Mouse (Mus musculus) adrenal gland, postnatal 36 days (tissue): ENCODE data around the gene Crp. TPM values are rescaled to one million over a fixed set of nuclear protein-coding genes. Genes with fewer than 3 reads are reported as not detected.

Experiments used
- DNase-seq, 2 experiments: peaks; one replicate each; pipeline ENCODE4 v3.0.0; 2021; ENCODE audit warnings: mixed read lengths in 1 of 2
- long read RNA-seq, 2 experiments: library from polyadenylated mRNA; stranded (forward); transcript quantifications; one replicate each; pipeline ENCODE4 v2.0.0; 2021; ENCODE audit warnings: borderline sequencing depth in 2 of 2
- total RNA-seq, 2 experiments: library from RNA; stranded (reverse); gene quantifications; 2 replicates each; pipeline ENCODE4 v1.2.3; 2021

The Crp gene
- total RNA-seq, result under 1 TPM in 1 of 2 experiments, not detected in 1; 0.40 TPM
- long read RNA-seq, experiment 1, result 0 reads
- long read RNA-seq, experiment 2, partial matches to known transcripts, result 0 of 1 reads
- long read RNA-seq, experiment 2, other reads (novel, unspliced or antisense), result 1 of 1 reads

DNA sequence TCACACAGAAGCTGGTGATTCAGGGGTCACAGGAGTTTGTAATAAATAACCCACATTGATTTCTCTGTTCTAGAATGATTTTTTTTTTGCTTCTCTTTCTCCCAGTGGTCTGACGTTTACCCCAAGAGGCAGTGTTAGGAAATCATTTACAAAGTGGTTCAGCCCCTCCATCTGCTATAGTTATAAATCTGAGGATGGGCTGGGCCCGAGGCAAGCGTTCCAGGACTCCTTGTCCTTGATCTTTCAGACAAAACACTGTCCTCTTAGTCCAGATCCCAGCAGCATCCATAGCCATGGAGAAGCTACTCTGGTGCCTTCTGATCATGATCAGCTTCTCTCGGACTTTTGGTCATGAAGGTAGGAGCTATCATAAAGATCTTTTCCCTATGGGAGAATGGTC, at the start of gene Crp:
TSS of gene Crp (plus strand) at position 212 of the 400 bp plus-strand sequence.
- DNase-seq, result no peak

DNA sequence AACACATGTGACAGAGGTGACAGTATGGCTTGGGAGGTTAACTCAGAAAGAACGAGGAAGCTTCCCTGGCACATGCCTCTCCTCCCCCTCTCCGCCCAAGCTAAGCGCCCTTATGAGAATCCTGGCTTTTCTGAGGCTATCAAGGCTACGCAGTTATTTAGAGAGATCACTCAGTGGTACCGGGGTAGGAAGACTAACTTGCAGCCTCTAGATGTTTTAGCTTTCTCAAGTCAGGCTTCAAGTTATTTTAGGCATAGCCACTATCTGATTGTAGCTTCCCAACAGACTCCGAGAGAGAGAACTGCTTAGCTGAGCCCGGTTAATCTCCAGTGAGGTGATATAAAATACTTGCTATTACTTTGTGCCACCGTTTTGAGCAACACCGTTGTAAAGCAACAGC, 48.5 kb upstream of the Crp start:
- no peak for DNase-seq

DNA sequence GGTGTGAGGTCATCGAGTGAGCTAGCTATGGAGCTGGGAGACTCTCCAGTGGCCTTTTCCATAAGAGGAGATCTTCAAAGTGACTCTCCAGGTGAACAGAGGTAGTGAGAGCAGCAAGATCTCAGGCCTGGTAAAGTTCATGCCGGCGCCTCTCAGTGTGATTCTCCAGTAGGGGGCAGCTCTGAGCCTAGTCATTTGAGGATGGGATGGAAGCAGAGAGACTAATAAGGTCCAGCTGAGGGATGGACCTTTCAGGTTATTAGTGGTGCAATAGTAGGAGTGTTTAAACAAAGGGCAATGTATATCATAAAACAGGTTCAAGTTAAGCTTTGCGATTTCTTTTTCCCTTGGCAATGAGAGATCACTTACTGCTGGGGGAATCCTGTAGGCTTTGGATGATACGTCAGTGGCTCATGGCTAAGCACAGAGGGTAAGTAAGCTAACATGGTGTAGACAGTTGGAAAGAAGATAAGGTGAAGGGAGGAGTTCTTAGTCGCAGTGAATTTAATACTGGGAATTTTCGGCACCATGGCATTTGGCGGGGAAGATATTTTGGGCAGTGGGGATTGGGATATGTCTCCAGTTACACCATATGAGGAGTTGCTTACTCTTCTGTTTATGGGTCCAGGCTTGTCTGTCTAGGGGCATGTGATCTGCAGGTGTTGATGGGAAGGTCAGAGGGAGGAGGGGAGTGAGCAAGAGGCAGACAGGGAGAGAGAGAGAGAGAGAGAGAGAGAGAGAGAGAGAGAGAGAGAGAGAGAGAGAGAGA, 47.2 kb upstream of the Crp start:
- DNase-seq, result peak; percentile 40 to 75

DNA sequence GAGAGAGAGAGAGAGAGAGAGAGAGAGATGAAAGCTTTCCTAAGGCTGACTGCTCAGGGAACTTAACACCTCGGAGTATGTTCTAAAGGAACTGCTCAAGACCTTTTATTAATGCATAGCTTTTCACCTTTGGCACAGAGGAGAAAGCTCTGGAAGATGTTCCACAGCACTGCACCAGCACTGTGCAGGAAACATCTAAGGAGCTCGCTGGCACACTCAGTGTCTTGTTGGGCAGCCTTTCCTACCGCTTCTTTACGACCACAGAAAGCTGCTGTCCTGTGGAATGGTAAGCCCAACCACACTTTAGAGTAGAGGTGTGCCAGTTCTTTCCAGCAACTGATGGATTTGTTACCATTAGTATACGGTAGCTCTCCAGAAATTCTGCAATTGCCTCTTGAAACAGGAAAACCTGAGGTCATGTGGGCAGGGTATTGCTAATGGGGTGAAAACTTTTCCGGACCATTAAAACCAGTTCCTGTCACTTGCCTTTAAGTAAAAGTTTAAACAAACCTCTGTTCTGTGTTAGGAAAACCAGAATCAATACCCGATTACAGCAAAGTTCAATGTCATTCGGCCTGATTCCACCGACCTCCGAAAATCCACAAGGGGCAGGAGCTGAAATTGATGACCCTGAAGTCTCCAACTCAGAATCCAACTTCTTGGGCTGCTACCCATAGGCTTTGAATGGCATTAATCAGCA, 46.4 kb upstream of the Crp start:
- no peak for DNase-seq

- DNase-seq, result no peak
These were observed 45.7 kb upstream of the Crp start for GRCm38 (mm10) chr1:172652040-172652662.

- DNase-seq, result no peak
These were observed 44.0 kb upstream of the Crp start for GRCm38 (mm10) chr1:172653900-172654299.

DNA sequence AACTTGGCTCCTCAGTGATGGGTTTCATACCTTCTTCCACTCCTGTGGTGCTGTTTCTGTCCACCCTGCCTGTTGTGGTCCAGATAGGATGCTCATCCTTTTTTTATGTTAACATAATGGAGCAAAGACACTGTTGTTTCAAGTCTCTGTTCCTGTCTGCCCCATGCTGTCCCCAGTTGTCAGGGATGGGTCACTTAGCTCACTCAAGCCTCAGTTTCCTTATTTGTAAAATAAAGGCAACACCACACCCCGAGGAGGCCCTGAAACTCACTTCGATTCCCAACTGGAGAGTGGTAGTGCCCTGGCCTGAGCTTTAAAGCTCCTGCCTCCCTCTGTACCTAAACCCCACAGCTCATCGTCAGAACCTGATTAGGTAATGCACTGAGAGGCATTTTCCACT, 40.6 kb upstream of the Crp start:
- DNase-seq, result no peak

DNA sequence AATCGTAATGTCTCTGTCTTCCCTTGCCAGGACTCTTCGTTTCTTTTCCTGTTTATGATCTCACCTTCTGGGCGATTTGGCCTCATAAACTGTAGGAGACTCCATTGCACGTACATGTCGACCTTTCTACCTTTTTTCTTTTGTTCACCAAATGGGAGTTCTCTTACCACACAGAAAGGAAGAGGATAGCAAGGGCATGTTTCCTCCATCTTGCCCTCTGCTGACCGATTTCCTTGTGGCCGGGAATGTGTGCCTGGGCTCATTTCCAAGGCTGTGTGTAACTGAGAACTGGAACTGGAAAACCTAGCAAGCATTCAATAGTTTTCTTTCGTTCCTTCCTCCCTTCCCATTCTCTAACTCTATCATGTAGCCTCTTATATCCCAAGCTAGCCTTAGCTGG, 38.2 kb upstream of the Crp start:
- peak; percentile 8 to 18 for DNase-seq

DNA sequence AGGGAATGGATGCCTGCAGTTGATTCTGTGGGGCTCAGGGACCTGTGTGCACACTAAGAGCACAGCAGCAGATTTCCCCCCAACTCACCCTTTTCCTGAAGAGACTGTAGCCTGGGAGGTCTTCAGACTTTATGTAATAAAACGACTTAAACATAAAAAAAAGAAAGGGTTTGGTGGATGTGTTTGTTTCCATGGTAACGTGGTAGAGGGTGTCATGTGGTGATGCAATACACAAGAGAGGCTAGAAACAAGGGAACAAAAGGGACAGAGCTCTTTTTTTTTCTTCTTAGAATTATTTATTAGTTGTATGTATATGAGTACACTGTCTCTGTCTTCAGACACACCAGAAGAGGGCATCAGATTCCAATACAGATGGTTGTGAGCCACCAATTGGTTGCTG, 32.4 kb upstream of the Crp start:
- DNase-seq, result no peak

GRCm38 (mm10) chr1:172667597-172667996, 30.3 kb upstream of the Crp start:
- DNase-seq, result no peak

GRCm38 (mm10) chr1:172670716-172671115, 27.1 kb upstream of the Crp start:
- DNase-seq, result no peak

- no peak for DNase-seq
These were observed 17.1 kb upstream of the Crp start for GRCm38 (mm10) chr1:172680742-172681141.

- DNase-seq, result no peak
These were observed 14.3 kb upstream of the Crp start for GRCm38 (mm10) chr1:172683551-172683950.

GRCm38 (mm10) chr1:172683957-172684356, 13.9 kb upstream of the Crp start:
- DNase-seq, result no peak

- DNase-seq, result peak; percentile 27 to 42
These were observed 12.7 kb upstream of the Crp start for GRCm38 (mm10) chr1:172685178-172685577.

DNA sequence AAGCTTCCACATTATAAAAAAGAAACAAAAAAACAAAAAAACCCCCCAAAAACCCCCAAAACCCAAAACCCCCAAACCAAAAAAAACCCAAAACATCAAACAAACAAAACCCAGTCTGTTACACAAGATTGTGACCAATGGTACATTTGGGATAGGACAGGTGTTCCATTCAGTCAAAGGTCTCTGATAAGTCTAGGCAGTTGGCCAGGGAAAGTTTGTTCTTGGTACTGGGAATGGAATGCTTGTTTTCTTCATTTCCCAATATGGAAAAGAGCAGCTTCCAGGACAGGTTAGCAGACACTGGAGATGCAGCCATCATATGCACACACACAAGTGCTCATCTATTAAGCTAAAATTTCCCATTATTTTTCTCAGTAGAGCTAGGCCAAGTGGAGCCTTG, 433 bp upstream of the Crp start:
- no peak for DNase-seq

DNA sequence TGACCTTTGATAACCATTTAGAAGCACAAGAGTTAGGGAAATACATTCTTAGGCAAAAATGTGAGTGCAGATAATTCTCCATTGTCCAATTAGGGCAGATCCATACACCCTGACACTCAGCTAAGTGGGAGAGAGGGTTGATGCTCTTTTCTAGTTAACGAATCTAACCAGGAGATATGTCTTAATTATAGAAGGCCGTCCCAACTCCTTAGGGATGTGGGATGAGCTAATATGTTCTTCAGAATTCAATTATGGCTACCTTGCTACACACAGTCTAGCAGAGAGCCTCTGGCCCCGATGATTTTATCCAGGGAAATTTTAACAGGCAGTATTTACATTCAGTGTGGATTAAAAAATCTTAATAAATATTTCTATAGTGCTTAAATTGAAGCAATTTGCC, 3.0 kb downstream of the Crp start:
- DNase-seq, result no peak

DNA sequence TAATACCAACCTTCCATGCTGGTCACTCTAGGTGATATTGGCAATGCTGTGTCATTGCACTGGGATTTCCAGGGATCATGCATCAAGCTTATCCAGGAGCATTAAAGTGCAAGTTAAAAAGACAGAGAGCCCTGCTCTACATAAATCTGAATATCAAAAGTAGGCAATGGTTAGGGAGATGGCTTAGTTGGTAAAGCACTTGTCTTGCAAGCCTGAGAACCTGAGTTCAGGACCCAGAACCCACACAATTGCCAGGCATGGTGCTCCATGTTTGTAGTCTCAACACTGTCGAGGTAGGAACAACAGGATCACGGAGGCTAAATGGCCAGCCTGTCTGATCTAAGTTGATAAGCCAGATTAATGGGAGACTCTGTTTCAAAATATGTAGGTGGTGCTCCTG, 3.5 kb downstream of the Crp start:
- DNase-seq, result no peak

DNA sequence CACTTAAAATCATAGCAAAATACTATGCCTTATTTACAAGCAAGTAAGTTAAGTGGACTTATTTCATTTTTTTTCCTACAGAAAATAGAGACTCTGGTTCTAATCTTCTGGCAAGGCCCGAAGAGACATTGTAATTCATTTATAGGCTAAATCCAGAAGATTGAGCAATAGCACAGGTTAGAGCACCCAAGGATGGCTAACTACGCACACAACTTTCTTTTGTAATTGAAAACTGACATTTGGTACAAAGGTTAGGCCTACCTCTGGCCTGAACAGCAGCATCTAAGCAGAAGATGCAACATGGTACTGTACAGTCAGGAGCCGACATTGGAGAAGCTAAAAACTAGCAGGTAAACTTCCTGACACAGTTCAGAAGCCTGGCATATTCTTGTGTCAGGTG, 4.0 kb downstream of the Crp start:
- no peak for DNase-seq

DNA sequence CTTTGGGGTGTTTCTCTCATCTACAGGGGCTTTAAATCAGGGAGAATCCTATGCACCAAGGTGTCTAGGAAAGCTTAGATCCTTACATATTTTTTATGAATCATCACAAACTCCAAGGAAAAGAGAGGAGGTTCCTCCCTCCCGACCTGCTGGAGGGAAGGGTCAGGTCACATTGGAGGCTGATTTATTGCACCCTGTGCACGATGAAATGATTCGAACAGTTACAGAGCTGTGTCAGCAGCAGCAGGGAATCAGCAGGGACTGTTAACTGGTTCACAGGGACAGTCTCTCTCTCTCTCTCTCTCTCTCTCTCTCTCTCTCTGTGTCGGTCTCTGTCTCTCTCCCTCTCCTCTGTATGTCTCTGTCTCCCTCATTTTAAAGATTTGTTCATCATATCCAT, 6.9 kb downstream of the Crp start:
- DNase-seq, result no peak

- DNase-seq, result no peak
These were observed 8.4 kb downstream of the Crp start for GRCm38 (mm10) chr1:172706243-172706642.

GRCm38 (mm10) chr1:172709788-172710350, 12.0 kb downstream of the Crp start:
- no peak for DNase-seq

GRCm38 (mm10) chr1:172711396-172711795, 13.5 kb downstream of the Crp start:
- DNase-seq, result no peak
